Mouse (Mus musculus) heart, postnatal 0 days (tissue): ENCODE results near the gene Hivep3.

Experiments
- CTCF ChIP-seq: IDR thresholded peaks from 2 replicates; pipeline ENCODE4 v1.5.1; 2016; ENCODE audit warnings: antibody characterized with exemption, control low read depth, low read depth
- EP300 ChIP-seq: IDR thresholded peaks from 2 replicates; pipeline ENCODE4 v1.6.1; 2016; ENCODE audit warnings: antibody characterized with exemption, low read depth

GRCm38 (mm10) chr4:120000881-120001280, 267.3 kb downstream of the Hivep3 start:
- TF ChIP-seq CTCF (no peak), EP300 (no peak)
